Mouse (Mus musculus): ENCODE data around the gene Tfap2a.
A peak's percentile ranks its signal among the peaks of the same experiment; 100 is the strongest.

Tfap2a gene

GRCm38 (mm10) chr13:40733542-40734151, 4.5 kb downstream of the Tfap2a start:
- no peak for DNase-seq

GRCm38 (mm10) chr13:40732816-40733541, 5.2 kb downstream of the Tfap2a start:
- DNase-seq, result no peak

- DNase-seq, result no peak
These were observed 6.1 kb downstream of the Tfap2a start for GRCm38 (mm10) chr13:40732085-40732484.

GRCm38 (mm10) chr13:40731179-40731841, 6.9 kb downstream of the Tfap2a start:
- no peak for DNase-seq

GRCm38 (mm10) chr13:40730651-40731178, 7.5 kb downstream of the Tfap2a start:
- DNase-seq, result no peak

GRCm38 (mm10) chr13:40729592-40730431, 8.4 kb downstream of the Tfap2a start:
- DNase-seq, result no peak

- DNase-seq, result no peak
These were observed 9.1 kb downstream of the Tfap2a start for GRCm38 (mm10) chr13:40729037-40729436.

GRCm38 (mm10) chr13:40728626-40728990, 9.6 kb downstream of the Tfap2a start:
- DNase-seq, result no peak

GRCm38 (mm10) chr13:40727731-40728625, 10.2 kb downstream of the Tfap2a start:
- DNase-seq, result no peak

GRCm38 (mm10) chr13:40725924-40726323, 12.3 kb downstream of the Tfap2a start:
- DNase-seq, result no peak

- no peak for DNase-seq
These were observed 14.6 kb downstream of the Tfap2a start for GRCm38 (mm10) chr13:40723598-40723920.

- DNase-seq, result peak; percentile 75
These were observed 15.2 kb downstream of the Tfap2a start for GRCm38 (mm10) chr13:40722741-40723597.

GRCm38 (mm10) chr13:40719741-40720082, 18.5 kb downstream of the Tfap2a start:
- no peak for DNase-seq

GRCm38 (mm10) chr13:40719066-40719740, 19.0 kb downstream of the Tfap2a start:
- no peak for DNase-seq

GRCm38 (mm10) chr13:40716771-40717716, 21.1 kb downstream of the Tfap2a start:
- DNase-seq, result no peak

GRCm38 (mm10) chr13:40714531-40714930, 23.6 kb downstream of the Tfap2a start:
- DNase-seq, result no peak

- no peak for DNase-seq
These were observed 24.5 kb downstream of the Tfap2a start for GRCm38 (mm10) chr13:40713681-40714080.

- no peak for DNase-seq
These were observed 24.9 kb downstream of the Tfap2a start for GRCm38 (mm10) chr13:40713241-40713640.

GRCm38 (mm10) chr13:40712526-40712832, 25.7 kb downstream of the Tfap2a start:
- no peak for DNase-seq
